Mouse (Mus musculus) thymus, adult 2 months (tissue): Measurements from ENCODE around the gene Map2k1. TPM values are rescaled to one million over a fixed set of nuclear protein-coding genes. Genes with fewer than 3 reads are reported as not detected.
"Not testable (repeated sequence)": the region's sequence is repeated elsewhere in the genome, so short reads cannot be mapped to it uniquely, and the experiment has no call there.

Experiments
- DNase-seq: peaks from one replicate; pipeline ENCODE4 v3.0.0; 2021
- H3K27ac ChIP-seq: fragments of 200-500 bp; 2 replicates; pipeline ENCODE4 v1.5.1; 2012; ENCODE audit warnings: low read length, control low read depth; ENCODE audit not compliant: control insufficient read depth, insufficient read depth
- H3K27me3 ChIP-seq: fragments of 200-500 bp; 2 replicates; pipeline ENCODE4 v1.6.1; 2012; ENCODE audit warnings: mild to moderate bottlenecking, low read length, moderate library complexity, mixed read lengths; ENCODE audit not compliant: control insufficient read depth, insufficient read depth
- H3K36me3 ChIP-seq: fragments of 200-500 bp; 2 replicates; pipeline ENCODE4 v1.6.1; 2012; ENCODE audit warnings: mild to moderate bottlenecking, low read length, moderate library complexity; ENCODE audit not compliant: control insufficient read depth, insufficient read depth
- H3K4me1 ChIP-seq: fragments of 200-500 bp; replicated peaks from 2 replicates; pipeline ENCODE4 v1.6.1; 2012; ENCODE audit warnings: low read length; ENCODE audit not compliant: control insufficient read depth, insufficient read depth
- H3K4me3 ChIP-seq: fragments of 200-500 bp; 2 replicates; pipeline ENCODE4 v1.5.1; 2012; ENCODE audit warnings: mild to moderate bottlenecking, low read length, control low read depth, moderate library complexity; ENCODE audit not compliant: control insufficient read depth, insufficient read depth
- CTCF ChIP-seq: fragments of 200-500 bp; IDR thresholded peaks from 2 replicates; pipeline ENCODE4 v1.5.1; 2012; ENCODE audit warnings: mild to moderate bottlenecking, control low read depth, low read length, moderate library complexity, borderline replicate concordance; ENCODE audit not compliant: control insufficient read depth, poor library complexity, insufficient read depth; ENCODE audit errors: extremely low read depth
- POLR2A ChIP-seq: fragments of 200-500 bp; IDR thresholded peaks from 2 replicates; pipeline ENCODE4 v1.6.1; 2012; ENCODE audit warnings: mild to moderate bottlenecking, low read length, control low read depth, moderate library complexity; ENCODE audit not compliant: control insufficient read depth, poor library complexity, insufficient read depth; ENCODE audit errors: extremely low read depth
- WGBS: fragments of 180-500 bp; shearing (Covaris S2); methylation state at CpG from one replicate; pipeline ENCODE4 v1.1.7; 2018; 5-methylcytosine and 5-hydroxymethylcytosine counted together
- polyA plus RNA-seq: library from polyadenylated mRNA; depleted of rRNA; stranded (reverse); fragments of >200 nt; gene quantifications from 2 replicates; pipeline ENCODE4 v1.2.3, GENCODE M21; 2012; rRNA removed

Gene Map2k1
- 47.6 and 50.4 TPM in 2 replicates for polyA plus RNA-seq

GRCm38 (mm10) chr9:64253021-64253904 lies at the start of gene Map2k1:
Gene Map2k1 (minus strand): TSS chr9:64253631.
- H3K36me3 ChIP-seq = no peaks in the 10 kb centered on the region
- WGBS = under 1% methylated on average over 89 of the region's 89 CpGs
- no peaks in the 10 kb centered on the region for H3K27me3 ChIP-seq
- H3K4me1 ChIP-seq = peaks cover 5% of the 10 kb centered on the region; the same call in 1 of the 2 replicates
- H3K4me3 ChIP-seq = peak within 1 kb of the TSS; percentile 60
- peak; percentile 100 for DNase-seq
- TF ChIP-seq POLR2A (peak; percentile 99), CTCF (peak; percentile 86)
- H3K27ac ChIP-seq = no peak within 1 kb of the TSS; the same call in 1 of the 2 replicates

GRCm38 (mm10) chr9:64303086-64303485 lies 49.7 kb upstream of the Map2k1 start:
- H3K27ac ChIP-seq, DNase-seq, H3K4me3 ChIP-seq, H3K4me1 ChIP-seq, H3K27me3 ChIP-seq: not testable (repeated sequence)
- peaks cover 63% of the 10 kb centered on the region for H3K36me3 ChIP-seq
- WGBS = over 99% methylated on average over 4 of the region's 4 CpGs

GRCm38 (mm10) chr9:64282404-64282987 lies 29.1 kb upstream of the Map2k1 start:
- no peak for DNase-seq
- Histone ChIP-seq H3K27ac (no peak overlapping the region), H3K4me1 (no peaks in the 10 kb centered on the region; the same call in 1 of the 2 replicates), H3K4me3 (no peak overlapping the region; the same call in 1 of the 2 replicates), H3K27me3 (no peaks in the 10 kb centered on the region), H3K36me3 (no peaks in the 10 kb centered on the region)
- TF ChIP-seq POLR2A (no peak), CTCF (no peak)
- 9% methylated on average over 5 of the region's 5 CpGs for WGBS

GRCm38 (mm10) chr9:64281781-64282178 lies 28.3 kb upstream of the Map2k1 start:
- WGBS = under 1% methylated on average over 24 of the region's 24 CpGs
- Histone ChIP-seq H3K27ac (peak overlapping the region; percentile 57; the same call in 1 of the 2 replicates), H3K27me3 (no peaks in the 10 kb centered on the region), H3K36me3 (no peaks in the 10 kb centered on the region), H3K4me3 (peak overlapping the region; percentile 82), H3K4me1 (no peaks in the 10 kb centered on the region; the same call in 1 of the 2 replicates)
- TF ChIP-seq CTCF (no peak), POLR2A (no peak)
- DNase-seq = no peak

GRCm38 (mm10) chr9:64281105-64281780 lies 27.8 kb upstream of the Map2k1 start, which contains the start of gene Tipin:
Gene Tipin (plus strand): TSS chr9:64281581.
- Histone ChIP-seq H3K4me1 (no peaks in the 10 kb centered on the region; the same call in 1 of the 2 replicates), H3K36me3 (no peaks in the 10 kb centered on the region), H3K27me3 (no peaks in the 10 kb centered on the region), H3K4me3 (peak within 1 kb of the TSS; percentile 82), H3K27ac (peak within 1 kb of the TSS; percentile 57; the same call in 1 of the 2 replicates)
- TF ChIP-seq POLR2A (peak; percentile 67), CTCF (peak; percentile 53; the same call in 1 of the 2 replicates)
- 1% methylated on average over 46 of the region's 46 CpGs for WGBS
- peak; percentile 97 for DNase-seq

GRCm38 (mm10) chr9:64278665-64279310 lies 25.4 kb upstream of the Map2k1 start:
- H3K36me3 ChIP-seq = no peaks in the 10 kb centered on the region
- DNase-seq = no peak
- no peak overlapping the region for H3K4me3 ChIP-seq
- H3K27me3 ChIP-seq = no peaks in the 10 kb centered on the region
- no peaks in the 10 kb centered on the region; the same call in 1 of the 2 replicates for H3K4me1 ChIP-seq
- H3K27ac ChIP-seq = no peak overlapping the region
- WGBS = 98% methylated on average over 6 of the region's 6 CpGs
- TF ChIP-seq CTCF = no peak
- no peak for TF ChIP-seq POLR2A
